Mouse (Mus musculus): Measurements from ENCODE around the gene Smtnl2. TPM values are rescaled to one million over a fixed set of nuclear protein-coding genes. Genes with fewer than 3 reads are reported as not detected.

Smtnl2 gene
- polyA plus RNA-seq, 1 experiment from 2014 or later = 25.1 TPM

GRCm38 (mm10) chr11:72369904-72370672, 41.4 kb downstream of the Smtnl2 start:
- H3K4me3 ChIP-seq = no peak overlapping the region
- H3K36me3 ChIP-seq = no peaks in the 10 kb centered on the region
- WGBS = 27% methylated on average over 12 of the region's 12 CpGs
- no peaks in the 10 kb centered on the region for H3K9me3 ChIP-seq
- H3K27ac ChIP-seq = no peak overlapping the region
- H3K4me1 ChIP-seq = peaks cover 27% of the 10 kb centered on the region
- no peak overlapping the region for H3K9ac ChIP-seq
- no peak for ATAC-seq (ENCODE audit: insufficient number of reproducible peaks, insufficient read depth, low FRiP score, low TSS enrichment, low read depth)
- H3K4me2 ChIP-seq = no peak overlapping the region; the same call in 1 of the 2 replicates
- H3K27me3 ChIP-seq = no peaks in the 10 kb centered on the region

GRCm38 (mm10) chr11:72367934-72368674, 43.4 kb downstream of the Smtnl2 start:
- H3K4me1 ChIP-seq = peaks cover 27% of the 10 kb centered on the region
- WGBS = 31% methylated on average over 11 of the region's 11 CpGs

GRCm38 (mm10) chr11:72366126-72366525, 45.4 kb downstream of the Smtnl2 start:
- H3K4me3 ChIP-seq = no peak overlapping the region
- H3K4me2 ChIP-seq = no peak overlapping the region
- H3K4me1 ChIP-seq = peaks cover 32% of the 10 kb centered on the region
- 86% methylated on average over 9 of the region's 9 CpGs for WGBS
- H3K36me3 ChIP-seq = no peaks in the 10 kb centered on the region
- no peaks in the 10 kb centered on the region for H3K9me3 ChIP-seq
- no peak for ATAC-seq (ENCODE audit: insufficient number of reproducible peaks, insufficient read depth, low FRiP score, low TSS enrichment, low read depth)
- no peak overlapping the region for H3K9ac ChIP-seq
- no peak overlapping the region for H3K27ac ChIP-seq
- H3K27me3 ChIP-seq = no peaks in the 10 kb centered on the region

More at GRCm38 (mm10) chr11:72367934-72368674, 43.4 kb downstream of the Smtnl2 start:
- no peak for ATAC-seq (ENCODE audit: insufficient number of reproducible peaks, insufficient read depth, low FRiP score, low TSS enrichment, low read depth)
- Histone ChIP-seq H3K27ac (peak overlapping the region; percentile 22; the same call in 1 of the 2 replicates), H3K9me3 (no peaks in the 10 kb centered on the region), H3K36me3 (no peaks in the 10 kb centered on the region), H3K9ac (no peak overlapping the region), H3K4me2 (0 out of 2 replicates have a peak overlapping the region, but pooled peaks have one; percentile 4), H3K27me3 (no peaks in the 10 kb centered on the region), H3K4me3 (no peak overlapping the region)

GRCm38 (mm10) chr11:72364526-72364925, 47.0 kb downstream of the Smtnl2 start:
- peaks cover 25% of the 10 kb centered on the region for H3K4me1 ChIP-seq
- H3K27ac ChIP-seq = no peak overlapping the region
- WGBS = 87% methylated on average over 5 of the region's 5 CpGs
- H3K4me2 ChIP-seq = no peak overlapping the region
- ATAC-seq (ENCODE audit: insufficient number of reproducible peaks, insufficient read depth, low FRiP score, low TSS enrichment, low read depth) = no peak
- H3K27me3 ChIP-seq = no peaks in the 10 kb centered on the region
- H3K9me3 ChIP-seq = no peaks in the 10 kb centered on the region
- no peak overlapping the region for H3K9ac ChIP-seq
- H3K36me3 ChIP-seq = no peaks in the 10 kb centered on the region
- no peak overlapping the region for H3K4me3 ChIP-seq

- Histone ChIP-seq H3K27me3 (no peaks in the 10 kb centered on the region), H3K4me1 (peaks cover 21% of the 10 kb centered on the region), H3K4me2 (no peak overlapping the region), H3K27ac (no peak overlapping the region), H3K9ac (no peak overlapping the region), H3K36me3 (no peaks in the 10 kb centered on the region), H3K4me3 (no peak overlapping the region), H3K9me3 (no peaks in the 10 kb centered on the region)
- 62% methylated on average over 8 of the region's 8 CpGs for WGBS
- no peak for ATAC-seq (ENCODE audit: insufficient number of reproducible peaks, insufficient read depth, low FRiP score, low TSS enrichment, low read depth)
Observed at GRCm38 (mm10) chr11:72363523-72364240, 47.8 kb downstream of the Smtnl2 start.

- no peak for ATAC-seq (ENCODE audit: insufficient number of reproducible peaks, insufficient read depth, low FRiP score, low TSS enrichment, low read depth)
- Histone ChIP-seq H3K9me3 (no peaks in the 10 kb centered on the region), H3K27ac (0 out of 2 replicates have a peak within 1 kb of the TSS, but pooled peaks have one; percentile 0), H3K4me2 (peak within 1 kb of the TSS; percentile 84), H3K4me3 (peak within 1 kb of the TSS; percentile 48), H3K36me3 (no peaks in the 10 kb centered on the region), H3K27me3 (no peaks in the 10 kb centered on the region), H3K4me1 (peaks cover 12% of the 10 kb centered on the region), H3K9ac (peak within 1 kb of the TSS; percentile 69)
- 34% methylated on average over 10 of the region's 10 CpGs for WGBS
Observed at GRCm38 (mm10) chr11:72362347-72362741, 49.2 kb downstream of the Smtnl2 start, which contains the start of gene Tekt1. Gene Tekt1 (minus strand): TSS chr11:72362442.

GRCm38 (mm10) chr11:72361385-72362346, 49.8 kb downstream of the Smtnl2 start:
- 0 out of 2 replicates have a peak overlapping the region, but pooled peaks have one; percentile 0 for H3K27ac ChIP-seq
- WGBS = 8% methylated on average over 42 of the region's 42 CpGs
- peak; percentile 56; the same call in 1 of the 2 replicates for ATAC-seq (ENCODE audit: insufficient number of reproducible peaks, insufficient read depth, low FRiP score, low TSS enrichment, low read depth)

GRCm38 (mm10) chr11:72354971-72355728, 56.4 kb downstream of the Smtnl2 start:
- peaks cover 11% of the 10 kb centered on the region for H3K4me1 ChIP-seq
- WGBS = 15% methylated on average over 20 of the region's 20 CpGs
- ATAC-seq (ENCODE audit: insufficient number of reproducible peaks, insufficient read depth, low FRiP score, low TSS enrichment, low read depth) = no peak; the same call in 1 of the 2 replicates
- H3K4me3 ChIP-seq = peak overlapping the region; percentile 20
- no peaks in the 10 kb centered on the region for H3K36me3 ChIP-seq
- no peaks in the 10 kb centered on the region for H3K9me3 ChIP-seq
- peak overlapping the region; percentile 51 for H3K4me2 ChIP-seq
- no peaks in the 10 kb centered on the region for H3K27me3 ChIP-seq
- H3K27ac ChIP-seq = no peak overlapping the region
- no peak overlapping the region for H3K9ac ChIP-seq

More at GRCm38 (mm10) chr11:72361385-72362346, 49.8 kb downstream of the Smtnl2 start:
- H3K27me3 ChIP-seq = no peaks in the 10 kb centered on the region
- H3K4me2 ChIP-seq = peak overlapping the region; percentile 84
- no peaks in the 10 kb centered on the region for H3K9me3 ChIP-seq
- peak overlapping the region; percentile 48 for H3K4me3 ChIP-seq
- peak overlapping the region; percentile 69 for H3K9ac ChIP-seq
- H3K4me1 ChIP-seq = peaks cover 12% of the 10 kb centered on the region
- H3K36me3 ChIP-seq = no peaks in the 10 kb centered on the region

- Histone ChIP-seq H3K4me3 (no peak overlapping the region), H3K4me1 (peaks cover 22% of the 10 kb centered on the region), H3K4me2 (no peak overlapping the region), H3K9ac (no peak overlapping the region), H3K27me3 (no peaks in the 10 kb centered on the region), H3K27ac (no peak overlapping the region), H3K9me3 (no peaks in the 10 kb centered on the region), H3K36me3 (no peaks in the 10 kb centered on the region)
- WGBS = 72% methylated on average over 3 of the region's 3 CpGs
- ATAC-seq (ENCODE audit: insufficient number of reproducible peaks, insufficient read depth, low FRiP score, low TSS enrichment, low read depth) = no peak
Observed at GRCm38 (mm10) chr11:72353186-72353585, 58.3 kb downstream of the Smtnl2 start.

GRCm38 (mm10) chr11:72352272-72352671, 59.2 kb downstream of the Smtnl2 start:
- Histone ChIP-seq H3K4me2 (no peak overlapping the region), H3K9me3 (no peaks in the 10 kb centered on the region), H3K4me1 (peaks cover 22% of the 10 kb centered on the region), H3K27ac (no peak overlapping the region), H3K36me3 (no peaks in the 10 kb centered on the region), H3K4me3 (no peak overlapping the region), H3K9ac (no peak overlapping the region), H3K27me3 (no peaks in the 10 kb centered on the region)
- no peak for ATAC-seq (ENCODE audit: insufficient number of reproducible peaks, insufficient read depth, low FRiP score, low TSS enrichment, low read depth)
- WGBS = 78% methylated on average over 1 of the region's 1 CpGs

Measured in embryonic facial prominence, embryonic 13.5 days (tissue).